Mouse (Mus musculus): ENCODE measurements at regions not wholly inside any gene's neighbourhood (a gene's known extent, or its start where the extent isn't known, plus 50 kb on each side); places are given as distances from the start of the nearest gene placed in this dataset.
A peak's percentile ranks its signal among the peaks of the same experiment; 100 is the strongest.
"Not testable (repeated sequence)": the region's sequence is repeated elsewhere in the genome, so short reads cannot be mapped to it uniquely, and the experiment has no call there.

DNA sequence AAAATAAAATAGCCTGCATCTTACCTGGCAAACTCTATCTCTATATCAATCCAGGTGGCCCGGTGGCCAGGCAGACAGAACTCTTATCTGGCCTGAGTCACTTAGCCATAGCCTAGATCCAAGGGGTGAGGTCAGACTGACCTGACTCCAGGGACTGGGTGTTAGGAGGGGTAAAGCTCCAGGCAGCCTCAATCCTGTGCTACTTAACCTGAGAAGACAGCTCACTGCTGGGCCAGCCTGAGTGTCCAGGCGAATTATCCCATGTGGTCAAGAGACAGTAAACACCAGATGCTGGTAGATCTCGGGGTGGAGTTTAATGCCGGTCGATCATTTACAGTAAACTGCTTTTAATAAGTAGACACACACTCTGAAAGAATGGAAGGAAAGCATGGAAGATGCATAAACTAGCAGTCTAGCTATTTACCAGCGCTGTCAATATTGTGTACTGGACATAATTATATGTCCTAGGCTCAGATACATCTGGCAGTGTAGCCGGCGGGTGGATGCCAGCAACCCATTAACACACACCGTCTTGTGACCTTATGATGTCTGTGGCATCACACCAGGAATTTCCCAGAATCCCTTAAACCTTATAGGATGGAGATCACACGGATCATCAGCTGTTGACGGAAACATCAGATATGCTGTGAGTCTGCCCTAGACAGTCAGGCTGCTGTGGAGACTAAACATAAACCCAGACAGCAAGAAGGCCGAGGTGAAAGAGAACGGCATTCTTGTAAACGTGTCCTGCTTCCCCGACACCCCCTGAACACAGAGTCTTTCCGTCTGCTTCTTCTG, 153.9 kb upstream of the Ubl3 start:
- peak; percentile 38 for DNase-seq (ENCODE audit: low read depth, low spot score)

DNA sequence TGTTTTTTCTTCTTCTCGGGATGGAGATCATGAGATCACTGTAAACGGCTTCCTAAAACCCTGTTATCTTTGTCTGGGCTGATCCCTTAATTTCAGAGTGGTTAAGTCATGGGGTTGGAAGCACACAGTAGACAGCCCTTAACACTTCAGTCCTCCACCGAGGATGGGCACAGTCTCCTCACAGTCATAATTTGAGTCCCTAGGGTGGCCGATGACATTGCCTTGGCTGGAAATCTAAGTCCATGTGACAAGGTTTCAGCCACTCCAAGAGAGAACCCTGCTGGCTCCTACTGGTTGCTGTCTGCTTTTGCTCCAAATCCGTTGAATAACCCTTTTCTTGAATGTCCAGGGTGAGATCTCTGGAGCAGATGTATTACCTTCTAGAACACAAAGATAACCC, 152.2 kb upstream of the Ubl3 start:
- peak; percentile 73 for DNase-seq (ENCODE audit: low read depth, low spot score)

DNA sequence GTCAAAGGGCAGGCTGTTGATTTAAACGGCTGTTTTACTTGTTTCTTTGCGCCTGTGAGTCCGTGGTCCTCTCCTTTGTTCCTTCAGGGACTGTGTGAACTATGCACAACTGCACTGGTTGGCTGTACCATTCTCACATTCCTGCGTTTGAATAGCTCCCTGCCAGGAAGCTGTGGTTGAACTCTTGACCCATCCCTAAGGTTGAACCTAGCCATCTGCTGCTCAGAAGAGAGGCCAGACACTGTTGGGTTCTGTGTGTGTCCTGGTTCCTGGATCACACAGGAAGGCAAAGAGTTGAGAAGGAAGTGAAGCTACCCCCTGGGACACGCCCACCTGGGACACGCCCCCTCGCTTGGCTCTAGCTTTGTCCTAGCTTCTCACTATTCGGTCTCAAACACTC, 149.3 kb upstream of the Ubl3 start:
- no peak for DNase-seq (ENCODE audit: low read depth, low spot score)

DNA sequence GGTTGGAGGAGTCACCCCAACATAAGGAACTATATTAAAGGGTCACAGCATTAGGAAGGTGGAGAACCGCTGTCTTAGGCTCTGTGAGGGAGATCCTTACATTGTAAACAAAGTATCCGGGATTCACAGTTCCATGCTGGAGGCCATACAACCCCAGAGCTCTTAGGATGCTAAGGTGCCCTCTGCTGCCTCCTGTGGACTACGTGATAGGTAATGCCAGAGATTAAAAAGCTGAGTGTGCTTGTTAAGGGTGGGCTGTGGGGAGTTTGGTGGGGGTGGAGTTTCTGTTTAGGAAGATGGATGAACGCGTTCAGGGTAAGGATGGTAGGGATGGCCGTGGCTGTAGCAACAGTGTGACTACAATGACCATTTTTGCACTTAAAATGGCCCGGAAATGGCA, 148.4 kb upstream of the Ubl3 start:
- DNase-seq (ENCODE audit: low read depth, low spot score) = no peak

DNA sequence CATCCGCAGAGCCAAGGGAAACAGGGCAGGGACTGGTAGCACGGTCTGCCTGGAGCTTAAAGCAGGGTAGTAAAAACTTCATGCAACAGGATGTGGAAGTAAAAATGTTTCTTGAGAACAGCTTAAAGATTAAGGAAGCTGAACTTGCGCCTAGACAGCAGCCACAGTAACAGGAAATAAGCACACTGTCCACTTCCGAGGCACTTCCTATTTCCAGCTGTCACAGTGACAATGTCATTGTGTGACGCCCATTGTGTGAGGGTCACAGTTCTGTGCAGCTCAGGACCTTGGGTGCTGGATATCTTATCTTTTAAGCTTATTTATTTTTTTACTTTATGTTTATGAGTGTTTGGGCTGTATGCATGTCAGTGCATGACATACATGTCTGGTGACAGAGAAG, 147.7 kb upstream of the Ubl3 start:
- DNase-seq (ENCODE audit: low read depth, low spot score) = no peak

DNA sequence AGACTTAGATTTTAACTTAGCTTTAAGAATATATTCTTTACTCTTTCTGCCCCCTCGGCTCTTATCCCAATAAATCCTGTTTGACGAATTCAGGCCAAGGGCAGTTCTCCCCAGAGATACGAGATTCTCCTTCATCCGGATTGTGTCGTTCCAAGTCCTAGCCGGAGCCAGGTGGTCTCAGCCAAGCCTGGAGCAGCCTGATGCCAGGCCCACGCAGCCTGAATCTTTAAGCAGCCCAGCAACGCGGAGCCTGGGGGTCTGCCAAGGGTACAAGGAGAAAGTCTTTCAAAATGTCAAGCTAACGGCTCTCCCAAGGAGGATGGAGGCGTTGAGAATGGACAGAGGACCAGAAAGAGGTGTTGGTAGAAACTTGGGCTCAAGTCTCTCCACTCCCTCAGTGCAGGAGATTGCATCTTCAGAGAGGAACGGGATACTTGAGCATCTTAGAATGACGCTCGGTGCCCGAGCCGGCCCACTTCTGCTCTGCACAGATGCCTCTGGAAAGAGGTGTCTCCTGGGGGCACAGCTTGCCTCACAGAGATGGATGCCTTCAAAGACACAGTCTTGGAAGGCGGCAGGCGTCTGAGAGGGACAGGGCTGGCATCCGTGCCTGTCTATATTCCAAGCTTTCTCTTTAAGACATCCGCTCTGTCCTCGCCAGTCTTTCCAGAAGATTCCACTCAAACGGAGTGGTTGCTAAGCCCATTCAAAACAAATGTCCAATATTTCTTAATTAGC, 145.2 kb upstream of the Ubl3 start:
- DNase-seq (ENCODE audit: low read depth, low spot score) = no peak

DNA sequence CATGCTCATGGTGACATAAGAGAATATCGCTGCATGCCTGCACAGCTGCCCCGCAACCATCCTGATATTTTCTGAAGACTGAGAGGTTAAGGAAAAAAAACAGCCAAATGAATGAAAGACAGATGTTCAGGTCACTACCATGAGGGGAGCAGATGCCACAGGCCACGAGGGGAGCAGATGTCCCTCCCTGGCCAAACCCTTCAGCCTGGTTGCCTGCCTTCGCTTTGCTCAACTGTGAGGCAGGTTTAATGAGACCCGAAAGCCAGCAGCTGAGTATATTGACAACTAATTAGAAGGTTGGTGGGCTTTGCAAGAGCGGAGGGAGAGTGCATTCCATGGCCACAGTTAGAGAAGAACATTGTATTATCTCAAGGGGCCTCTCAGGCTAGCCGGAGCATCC, 141.8 kb upstream of the Ubl3 start:
- no peak for DNase-seq (ENCODE audit: low read depth, low spot score)

DNA sequence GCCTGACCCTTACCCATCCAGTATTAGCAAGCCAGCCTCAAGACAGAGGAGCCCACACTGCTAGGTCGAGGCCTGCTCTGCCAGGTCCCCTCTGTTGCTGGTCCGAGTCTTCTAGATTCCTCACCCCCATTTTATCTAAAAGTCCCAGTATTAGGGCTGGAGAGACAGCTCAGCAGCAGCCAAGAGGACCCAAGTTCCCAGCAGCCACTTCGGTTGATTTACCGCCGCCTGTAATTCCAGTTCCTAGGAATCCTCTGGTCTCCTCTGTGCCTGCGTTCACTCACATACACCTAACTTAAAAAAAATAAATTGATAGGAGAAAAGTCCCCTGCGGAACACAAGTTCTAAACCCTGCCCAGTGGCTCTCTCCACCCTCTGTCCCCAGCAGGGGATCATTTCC, 138.9 kb upstream of the Ubl3 start:
- no peak for DNase-seq (ENCODE audit: low read depth, low spot score)

DNA sequence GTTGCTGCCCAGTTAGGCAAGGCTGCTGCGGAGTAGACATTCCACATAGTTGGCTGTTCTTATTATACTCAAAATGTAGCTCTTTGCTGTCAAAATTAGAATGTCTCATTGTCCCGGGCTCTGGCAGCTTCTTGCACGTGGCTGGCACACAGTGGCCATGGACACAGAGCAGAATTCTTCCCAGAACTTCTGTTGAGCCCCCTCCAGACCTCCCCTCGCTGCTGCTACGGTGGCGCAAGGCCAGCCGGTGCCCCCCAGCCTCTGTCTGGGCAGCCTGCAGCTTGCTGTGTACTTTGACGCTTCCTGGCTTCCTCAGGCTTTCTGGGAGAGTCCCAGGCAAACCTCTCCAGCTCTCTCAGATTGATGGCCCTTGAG, 138.2 kb upstream of the Ubl3 start:
- DNase-seq (ENCODE audit: low read depth, low spot score) = no peak

DNA sequence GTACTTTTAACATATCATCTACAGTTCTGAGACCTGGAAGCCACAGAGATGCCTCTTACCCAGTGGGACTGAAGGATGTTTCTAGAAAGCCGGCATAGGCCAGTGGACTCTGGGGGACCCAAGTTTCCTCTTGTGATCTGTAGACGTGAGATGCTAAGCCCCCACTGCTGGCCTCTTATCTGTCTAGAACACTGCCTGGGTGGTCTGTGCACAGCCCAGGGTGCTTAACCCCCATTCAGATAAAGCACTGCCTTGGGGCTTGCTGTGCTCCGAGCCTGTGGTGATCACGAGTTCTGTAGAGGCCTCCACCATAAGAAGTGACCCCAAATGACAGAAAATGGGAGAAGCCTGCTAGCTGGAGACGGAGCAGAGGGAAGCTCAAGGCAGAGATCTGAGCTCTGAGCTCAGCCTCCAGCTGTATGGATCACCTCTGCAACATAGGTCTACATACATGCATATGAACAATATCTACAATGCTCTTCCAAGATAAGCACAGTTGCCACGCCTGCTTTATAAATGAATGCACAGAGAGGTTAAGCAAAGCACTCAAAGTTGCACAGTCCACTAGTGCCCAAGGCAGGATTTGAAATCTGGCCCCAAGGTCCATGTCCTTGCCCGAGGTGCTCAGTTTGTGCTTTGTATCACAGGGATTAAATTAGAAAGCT, 137.7 kb upstream of the Ubl3 start:
- no peak for DNase-seq (ENCODE audit: low read depth, low spot score)

DNA sequence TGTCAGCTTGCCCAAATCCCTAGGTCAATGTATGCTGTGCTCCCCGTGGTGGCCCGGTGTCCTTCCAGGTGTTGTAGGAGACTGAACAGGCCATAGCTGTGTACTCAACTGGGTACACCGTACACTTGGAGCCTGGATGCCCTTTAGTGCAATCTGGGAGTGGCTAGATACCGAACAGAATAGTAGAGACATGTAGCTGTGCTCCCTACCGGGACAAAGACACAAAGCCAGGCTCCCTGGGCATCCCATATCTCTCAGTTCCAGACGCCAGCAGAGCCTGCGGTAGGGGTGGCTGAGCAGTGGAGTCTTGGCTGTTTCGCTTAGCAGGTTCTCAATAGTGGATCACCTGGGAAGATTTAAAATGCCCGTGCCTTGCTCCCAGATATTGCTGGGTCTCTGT, 136.7 kb upstream of the Ubl3 start:
- no peak for DNase-seq (ENCODE audit: low read depth, low spot score)

DNA sequence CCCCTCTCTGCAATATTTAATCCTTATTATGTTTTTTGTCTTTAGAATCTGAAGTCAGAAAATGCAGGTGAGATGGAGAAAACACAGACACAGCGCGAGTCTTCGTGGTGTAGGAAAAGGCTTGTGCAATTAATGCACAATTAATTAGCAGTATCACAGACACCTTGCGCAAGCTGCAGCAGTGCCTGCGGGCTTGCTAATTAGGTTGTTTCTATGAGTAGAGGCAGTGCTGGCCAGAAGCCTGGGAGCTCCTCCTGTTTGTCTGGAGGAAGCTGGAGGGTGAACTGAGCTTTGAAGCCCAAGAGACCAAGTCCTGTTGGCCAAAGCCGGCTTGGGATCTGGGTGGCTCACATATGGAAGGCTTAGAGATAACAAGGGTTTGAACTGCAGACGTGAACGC, 135.9 kb upstream of the Ubl3 start:
- DNase-seq (ENCODE audit: low read depth, low spot score) = no peak

DNA sequence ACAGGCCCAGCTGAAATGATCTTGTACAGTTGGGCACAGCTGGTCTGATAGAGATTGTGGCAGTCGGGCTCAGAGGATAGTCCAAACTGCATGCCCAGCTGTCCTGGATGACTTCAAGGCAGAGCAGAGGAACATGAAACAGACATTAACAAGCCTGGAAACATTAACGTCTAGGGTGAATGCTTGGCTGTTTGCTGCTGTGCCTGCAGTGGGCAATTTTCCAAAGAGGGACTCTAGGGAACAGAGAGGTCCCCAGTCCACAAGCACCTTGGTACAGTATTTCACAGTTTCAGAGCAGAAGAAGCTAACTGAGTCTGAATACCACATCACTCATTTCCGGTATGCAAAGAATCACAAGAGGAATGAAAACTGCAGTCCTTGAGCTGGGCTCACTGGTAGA, 135.2 kb upstream of the Ubl3 start:
- DNase-seq (ENCODE audit: low read depth, low spot score) = no peak

DNA sequence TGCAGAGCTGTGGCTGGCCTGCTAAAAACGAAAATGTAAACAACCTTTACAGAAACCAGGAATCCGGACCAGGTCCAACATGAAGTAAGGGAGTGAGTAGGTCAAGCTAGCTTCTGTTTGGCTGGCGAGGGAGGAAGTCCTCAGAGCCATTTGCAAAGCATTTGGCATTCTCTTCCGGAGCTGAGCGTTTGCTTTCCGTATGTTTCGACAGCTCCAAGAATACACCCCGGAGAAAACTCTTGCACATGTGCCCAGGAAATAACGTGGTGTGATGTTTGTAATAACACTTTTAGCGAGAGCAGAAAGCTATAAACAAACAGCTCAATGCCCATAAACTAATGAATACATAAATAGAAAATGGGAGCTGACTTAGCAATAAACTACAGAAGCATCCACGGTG, 131.6 kb upstream of the Ubl3 start:
- DNase-seq (ENCODE audit: low read depth, low spot score) = no peak

DNA sequence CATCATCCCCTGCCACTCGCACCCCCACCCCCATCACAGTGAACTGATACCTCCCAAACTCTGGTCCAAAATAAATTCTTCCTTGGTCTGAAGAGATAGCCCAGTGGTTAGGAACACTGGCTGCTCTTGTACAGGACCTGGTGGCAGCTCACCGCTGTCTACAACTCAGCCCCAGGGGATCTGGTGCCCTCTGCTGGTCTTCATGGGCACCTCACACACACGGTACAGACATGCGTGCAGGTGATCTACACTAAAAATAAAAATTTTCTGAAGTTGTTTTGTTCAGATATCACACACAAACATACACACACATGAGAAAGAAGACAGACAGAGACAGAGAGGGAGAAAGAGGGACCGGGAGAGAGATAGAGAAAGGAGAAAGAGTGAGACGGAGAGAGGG, 130.0 kb upstream of the Ubl3 start:
- no peak for DNase-seq (ENCODE audit: low read depth, low spot score)

DNA sequence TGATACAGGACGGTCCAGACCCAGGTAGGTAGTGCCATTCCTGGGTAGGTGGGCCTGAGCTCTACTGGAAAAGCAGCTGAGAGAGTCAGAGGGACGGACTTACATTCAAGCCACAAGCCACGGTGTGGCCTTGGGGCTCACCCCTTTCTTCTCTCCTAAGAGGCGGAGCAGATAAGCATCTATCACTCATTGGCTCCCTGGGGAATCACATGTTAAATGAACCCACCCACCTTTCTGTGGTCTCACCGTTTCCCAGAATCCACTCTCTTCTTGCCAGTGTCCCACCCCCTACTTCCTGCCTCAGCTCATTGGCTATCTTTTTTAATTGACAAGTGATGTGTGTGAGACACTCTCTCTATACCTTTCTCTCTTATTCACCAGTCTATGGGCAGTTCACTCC, 127.8 kb upstream of the Ubl3 start:
- DNase-seq (ENCODE audit: low read depth, low spot score) = no peak

DNA sequence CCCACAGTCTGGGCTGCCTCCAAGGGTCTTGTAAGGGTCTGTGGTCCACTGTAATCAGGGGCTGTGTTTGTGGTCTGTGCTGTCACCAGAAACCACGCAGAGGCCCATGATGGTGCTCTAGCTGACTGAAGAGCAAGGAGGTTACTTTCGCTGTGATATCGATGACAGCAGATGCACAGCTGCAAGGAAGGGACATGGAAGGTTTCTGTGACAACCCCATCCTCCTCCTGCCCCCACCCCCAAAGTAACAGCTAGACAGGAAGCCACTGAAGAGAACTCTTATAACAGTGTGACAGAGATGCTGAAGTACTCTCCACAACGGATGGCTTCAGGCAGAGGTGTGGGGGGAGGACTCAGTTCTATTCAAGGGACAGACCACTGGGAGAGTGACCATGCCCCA, 127.0 kb upstream of the Ubl3 start:
- DNase-seq (ENCODE audit: low read depth, low spot score) = no peak

DNA sequence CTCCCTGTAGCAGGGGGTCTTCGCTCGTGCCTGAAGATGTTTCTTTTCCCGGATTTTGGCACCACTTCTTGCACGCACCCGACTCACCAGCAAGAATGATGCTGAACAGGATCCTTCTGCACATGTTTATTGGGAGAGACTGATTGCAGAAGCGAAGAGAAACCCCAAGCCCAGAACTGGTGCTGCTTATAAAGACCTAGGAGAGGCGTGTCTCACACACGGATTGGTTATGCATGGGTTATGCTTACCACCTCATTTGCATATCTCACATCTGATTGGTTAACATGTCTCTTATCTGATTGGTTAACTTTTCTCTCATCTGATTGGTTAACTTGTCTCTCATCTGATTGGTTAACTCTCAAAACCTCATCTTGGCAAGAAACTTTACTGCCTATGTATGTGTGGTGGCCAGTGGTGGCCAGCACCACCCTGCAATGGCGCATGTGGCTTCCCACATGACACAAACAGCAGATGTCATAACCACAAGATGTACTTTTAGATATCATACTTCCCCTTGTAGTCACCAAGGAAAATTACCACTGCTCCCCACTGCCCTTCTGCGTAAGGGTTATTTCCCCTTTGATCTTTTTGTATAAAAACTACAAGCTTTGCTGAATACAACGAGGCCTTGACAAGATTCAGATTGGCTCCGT, 125.8 kb upstream of the Ubl3 start:
- DNase-seq (ENCODE audit: low read depth, low spot score) = not testable (repeated sequence)

DNA sequence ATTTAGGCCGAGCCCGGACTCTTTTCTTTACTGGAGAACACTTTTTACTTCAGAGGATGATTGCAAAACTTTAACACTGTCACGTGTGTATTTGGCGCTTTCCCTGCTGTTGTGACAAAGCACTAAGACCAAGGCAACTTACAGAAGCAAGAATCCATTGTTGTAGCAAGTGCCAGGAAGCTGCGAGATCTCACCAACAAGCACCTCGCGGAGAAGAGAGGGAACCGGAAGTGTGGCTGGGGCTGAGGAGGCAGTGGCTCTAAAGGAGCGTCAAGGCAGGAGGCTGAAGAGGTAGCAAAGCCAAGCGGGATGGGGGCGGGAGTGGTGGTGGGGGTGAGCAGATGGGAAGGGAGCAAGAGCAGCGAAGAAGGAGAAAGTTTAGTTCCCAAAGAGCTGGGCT, 121.7 kb upstream of the Ubl3 start:
- no peak for DNase-seq (ENCODE audit: low read depth, low spot score)

DNA sequence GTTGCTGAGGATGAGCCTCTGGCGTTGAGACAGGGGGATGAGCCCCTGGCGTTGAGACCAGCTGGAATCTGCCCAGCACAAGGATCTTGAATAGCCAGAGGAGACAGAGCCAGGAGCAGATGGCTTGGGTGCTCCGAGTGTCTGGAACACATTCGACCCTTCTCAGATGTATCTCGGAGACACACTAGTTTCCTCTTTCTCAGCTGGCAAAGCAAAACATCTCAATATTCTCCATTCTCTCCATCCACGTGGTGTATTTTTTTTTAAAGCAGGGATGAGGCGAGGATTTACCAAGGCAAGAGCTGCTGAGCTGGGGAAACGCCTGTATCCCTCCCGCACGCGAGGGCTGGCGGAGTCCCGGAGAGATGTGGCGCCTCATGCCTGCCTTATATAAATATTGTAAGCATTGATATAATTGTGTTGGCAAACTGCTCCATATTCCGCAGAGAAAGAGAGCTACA, 109.7 kb upstream of the Ubl3 start:
- DNase-seq (ENCODE audit: low read depth, low spot score) = peak; percentile 62

DNA sequence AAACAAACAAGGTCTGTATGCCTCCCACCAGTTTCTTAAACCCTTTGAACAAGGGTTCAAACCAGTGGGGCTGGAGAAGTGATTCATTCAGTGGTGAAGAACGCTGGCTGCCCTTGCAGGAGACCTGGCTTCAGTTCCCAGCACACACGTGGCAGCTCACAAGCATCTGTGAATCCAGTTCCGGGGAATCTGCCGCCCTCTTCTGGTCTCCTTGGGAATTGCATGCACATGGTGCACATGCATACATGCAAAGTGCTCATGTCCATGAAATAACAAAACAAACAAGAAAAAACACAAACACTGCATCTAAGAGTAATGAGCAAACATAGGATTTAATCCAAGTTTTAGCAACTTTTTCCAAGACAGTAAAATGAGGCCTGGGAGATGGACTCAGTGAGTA, 108.5 kb upstream of the Ubl3 start:
- DNase-seq (ENCODE audit: low read depth, low spot score) = no peak

DNA sequence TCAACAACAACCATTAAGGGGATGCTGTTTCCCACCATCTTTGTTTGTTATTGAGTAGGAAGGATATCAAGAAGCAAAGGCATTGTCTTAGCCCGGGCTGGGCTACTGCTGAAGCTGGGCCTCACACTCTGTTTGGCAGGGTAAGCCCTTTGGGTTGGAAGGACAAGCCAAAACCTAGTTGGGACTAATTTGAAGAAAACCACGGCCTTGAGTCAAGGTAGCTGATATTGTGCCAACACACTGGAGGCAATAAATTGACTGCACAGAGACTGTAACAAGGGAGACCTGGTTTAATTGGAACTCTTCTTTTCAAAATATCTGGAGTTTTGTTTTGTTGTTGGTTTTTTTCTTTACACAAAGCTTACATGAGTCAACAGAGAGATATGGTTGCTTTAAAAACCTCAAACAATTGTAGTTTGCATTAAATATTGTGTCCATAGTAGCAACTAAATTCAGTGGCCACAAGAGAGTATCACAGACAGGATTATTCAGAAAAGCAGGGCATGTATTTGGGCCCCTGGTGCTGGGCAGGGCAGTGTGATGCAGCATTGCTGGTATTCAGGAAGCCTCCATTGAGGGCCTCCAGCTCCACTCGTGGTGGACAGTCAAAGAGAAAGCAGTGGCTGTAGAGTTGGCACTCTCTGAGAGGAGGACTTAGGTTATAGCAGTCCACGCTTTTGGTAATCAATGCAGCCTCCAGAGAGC, 105.5 kb upstream of the Ubl3 start:
- no peak for DNase-seq (ENCODE audit: low read depth, low spot score)
